Mouse (Mus musculus): Measurements from ENCODE around the gene Itga3.

The Itga3 gene

DNA sequence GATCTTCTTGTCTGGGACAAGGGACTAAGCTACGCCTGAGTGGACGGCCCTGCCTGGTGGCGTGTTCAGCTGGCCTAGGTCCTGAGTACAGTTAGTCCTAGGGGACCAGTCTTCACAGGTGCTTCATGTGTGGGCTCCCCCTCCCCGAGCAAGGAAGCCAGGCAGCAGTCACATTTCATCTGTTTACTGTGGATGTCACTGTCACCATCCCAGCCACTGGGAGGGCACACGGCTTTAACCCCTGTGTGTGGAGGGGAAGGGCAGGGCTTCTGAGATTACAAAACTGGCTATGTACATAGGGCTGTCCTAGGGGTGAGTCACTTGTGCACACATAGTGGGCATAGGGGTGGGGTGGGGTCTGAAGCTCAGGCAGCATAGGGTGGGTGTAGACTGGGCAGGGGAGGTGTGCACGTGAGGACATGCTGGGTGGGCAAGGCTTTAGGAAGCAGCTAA is 50.5 kb downstream of the Itga3 start:
- peaks cover 30% of the 10 kb centered on the region for H3K4me1 ChIP-seq (replicated peaks; ENCODE audit: low read depth, low read length)
- H3K9me3 ChIP-seq (ENCODE audit: low read length), result 0 out of 2 replicates have a peak, but pooled peaks cover 5% of the 10 kb centered on the region
- no peak for TF ChIP-seq CTCF (conservative IDR thresholded peaks at IDR 0.05; ENCODE audit: low read length)
- TF ChIP-seq NANOG (IDR thresholded peaks at IDR 0.05; ENCODE audit: borderline replicate concordance, low read length), result no peak
- TF ChIP-seq POU5F1 (IDR thresholded peaks at IDR 0.05; ENCODE audit: borderline replicate concordance, low read length), result no peak
- H3K4me3 ChIP-seq (replicated peaks; ENCODE audit: low read length), result no peak overlapping the region
- H3K36me3 ChIP-seq (ENCODE audit: insufficient read depth, low read length), result no peaks in the 10 kb centered on the region
- H3K27me3 ChIP-seq (ENCODE audit: insufficient read depth, low read length), result peaks cover 41% of the 10 kb centered on the region

DNA sequence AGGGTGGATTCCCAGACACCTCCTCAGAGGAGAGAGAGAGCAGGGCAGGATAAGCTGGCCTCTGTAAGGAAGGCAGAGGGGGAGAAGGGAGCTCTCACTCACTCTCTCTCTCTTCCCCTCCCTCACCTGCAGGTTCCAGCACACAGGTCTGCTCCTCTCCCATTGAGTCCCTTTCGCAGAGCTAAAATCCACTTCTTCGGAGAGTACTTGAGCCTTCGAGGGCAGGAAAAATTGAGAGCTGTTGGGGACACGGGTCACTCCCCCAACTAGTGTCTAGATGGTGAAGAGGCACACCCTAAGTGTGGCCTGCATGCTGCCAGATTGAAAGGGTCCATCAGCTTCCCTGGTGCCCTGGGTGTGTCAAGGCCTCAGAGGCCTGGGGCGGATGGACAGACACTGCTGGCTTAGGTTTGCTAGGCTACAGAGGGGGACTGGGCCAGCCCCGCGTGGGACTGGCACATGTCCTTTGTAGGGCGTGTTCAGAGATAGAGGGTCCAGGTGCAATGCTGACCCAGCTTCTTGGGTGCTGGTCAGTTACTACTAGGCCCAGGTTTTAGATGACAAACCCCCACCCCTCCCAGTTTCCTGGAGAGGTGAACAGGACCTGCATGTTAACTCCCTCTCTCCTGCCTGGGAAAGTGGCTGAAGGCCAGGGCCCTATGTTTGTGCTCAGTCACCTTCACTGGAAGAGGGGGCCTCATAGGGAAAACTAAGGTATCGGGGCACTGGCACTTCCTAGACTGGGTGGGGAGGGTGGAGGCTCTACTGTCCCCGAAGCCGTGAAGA is 51.2 kb downstream of the Itga3 start:
- peaks cover 48% of the 10 kb centered on the region for H3K27me3 ChIP-seq (ENCODE audit: insufficient read depth, low read length)
- H3K4me1 ChIP-seq (replicated peaks; ENCODE audit: low read depth, low read length), result peaks cover 30% of the 10 kb centered on the region
- 0 out of 2 replicates have a peak, but pooled peaks cover 5% of the 10 kb centered on the region for H3K9me3 ChIP-seq (ENCODE audit: low read length)
- H3K4me3 ChIP-seq (replicated peaks; ENCODE audit: low read length), result peak overlapping the region; percentile 71
- no peaks in the 10 kb centered on the region for H3K36me3 ChIP-seq (ENCODE audit: insufficient read depth, low read length)
- no peak for TF ChIP-seq CTCF (conservative IDR thresholded peaks at IDR 0.05; ENCODE audit: low read length)
- TF ChIP-seq POU5F1 (IDR thresholded peaks at IDR 0.05; ENCODE audit: borderline replicate concordance, low read length), result no peak
- no peak for TF ChIP-seq NANOG (IDR thresholded peaks at IDR 0.05; ENCODE audit: borderline replicate concordance, low read length)

DNA sequence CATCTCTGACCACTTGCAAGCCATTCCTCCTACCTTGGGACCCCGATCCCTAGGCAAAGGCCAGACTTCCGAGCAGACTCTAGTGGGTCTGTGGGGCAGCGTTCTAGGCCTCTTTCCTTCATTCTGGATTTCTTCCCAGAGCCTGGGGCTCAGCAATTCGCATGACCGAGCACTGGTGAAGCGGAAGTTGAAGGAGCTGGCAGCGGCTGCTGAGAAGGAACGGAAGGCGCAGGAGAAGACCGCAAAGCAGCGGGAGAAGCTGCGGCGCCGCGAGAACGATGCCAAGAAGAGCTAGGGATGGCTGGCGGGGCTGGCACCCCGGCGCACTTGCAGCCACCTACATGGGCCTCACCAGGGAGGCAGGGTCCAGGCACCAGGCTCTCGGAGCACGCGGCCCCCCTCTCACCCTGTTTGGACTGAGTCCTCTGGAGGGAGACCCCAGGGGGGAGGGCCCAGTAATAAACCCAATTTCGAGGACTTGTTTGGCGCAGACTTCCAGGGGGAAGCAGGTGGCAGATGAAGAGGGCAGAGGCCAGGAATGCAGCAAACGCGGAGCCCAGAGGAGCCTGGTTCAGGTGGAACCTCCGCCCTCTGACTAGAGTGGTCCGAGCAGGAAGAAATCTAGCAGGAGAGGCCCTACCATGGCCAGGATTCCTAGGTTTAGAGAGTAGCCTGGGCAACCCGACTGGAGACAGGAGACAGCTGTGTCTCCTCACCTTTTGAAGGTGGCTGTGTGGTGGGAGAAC is 52.0 kb downstream of the Itga3 start:
- no peak for TF ChIP-seq NANOG (IDR thresholded peaks at IDR 0.05; ENCODE audit: borderline replicate concordance, low read length)
- TF ChIP-seq CTCF (conservative IDR thresholded peaks at IDR 0.05; ENCODE audit: low read length), result no peak
- TF ChIP-seq POU5F1 (IDR thresholded peaks at IDR 0.05; ENCODE audit: borderline replicate concordance, low read length), result no peak
- Histone ChIP-seq H3K36me3 (ENCODE audit: insufficient read depth, low read length) (no peaks in the 10 kb centered on the region), H3K4me3 (replicated peaks; ENCODE audit: low read length) (peak overlapping the region; percentile 71), H3K9me3 (ENCODE audit: low read length) (0 out of 2 replicates have a peak, but pooled peaks cover 2% of the 10 kb centered on the region), H3K27me3 (ENCODE audit: insufficient read depth, low read length) (peaks cover 56% of the 10 kb centered on the region), H3K4me1 (replicated peaks; ENCODE audit: low read depth, low read length) (peaks cover 37% of the 10 kb centered on the region)

DNA sequence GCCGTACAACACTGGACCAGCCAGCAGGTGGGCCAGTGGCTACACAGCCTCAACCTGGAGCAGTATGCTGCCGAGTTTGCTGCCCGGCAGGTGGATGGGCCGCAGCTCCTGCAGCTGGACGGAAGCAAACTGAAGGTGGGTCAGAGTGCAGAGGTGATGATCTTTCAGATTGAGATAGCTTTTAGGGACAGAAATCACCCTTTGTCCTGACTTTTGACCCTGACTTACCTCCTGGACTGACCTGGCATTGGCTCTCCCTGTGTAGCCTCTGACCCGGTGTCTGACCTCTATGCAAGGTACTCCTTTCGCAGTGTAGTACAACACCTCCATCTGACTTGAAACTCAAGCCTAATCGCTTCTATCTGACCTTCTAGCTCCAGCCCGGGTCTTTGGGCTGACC is 53.1 kb downstream of the Itga3 start:
- no peaks in the 10 kb centered on the region for H3K36me3 ChIP-seq (ENCODE audit: insufficient read depth, low read length)
- H3K27me3 ChIP-seq (ENCODE audit: insufficient read depth, low read length), result peaks cover 67% of the 10 kb centered on the region
- peaks cover 37% of the 10 kb centered on the region for H3K4me1 ChIP-seq (replicated peaks; ENCODE audit: low read depth, low read length)
- no peak overlapping the region for H3K4me3 ChIP-seq (replicated peaks; ENCODE audit: low read length)
- H3K9me3 ChIP-seq (ENCODE audit: low read length), result no peaks in the 10 kb centered on the region
- TF ChIP-seq NANOG (IDR thresholded peaks at IDR 0.05; ENCODE audit: borderline replicate concordance, low read length), result no peak
- no peak for TF ChIP-seq CTCF (conservative IDR thresholded peaks at IDR 0.05; ENCODE audit: low read length)
- no peak for TF ChIP-seq POU5F1 (IDR thresholded peaks at IDR 0.05; ENCODE audit: borderline replicate concordance, low read length)

DNA sequence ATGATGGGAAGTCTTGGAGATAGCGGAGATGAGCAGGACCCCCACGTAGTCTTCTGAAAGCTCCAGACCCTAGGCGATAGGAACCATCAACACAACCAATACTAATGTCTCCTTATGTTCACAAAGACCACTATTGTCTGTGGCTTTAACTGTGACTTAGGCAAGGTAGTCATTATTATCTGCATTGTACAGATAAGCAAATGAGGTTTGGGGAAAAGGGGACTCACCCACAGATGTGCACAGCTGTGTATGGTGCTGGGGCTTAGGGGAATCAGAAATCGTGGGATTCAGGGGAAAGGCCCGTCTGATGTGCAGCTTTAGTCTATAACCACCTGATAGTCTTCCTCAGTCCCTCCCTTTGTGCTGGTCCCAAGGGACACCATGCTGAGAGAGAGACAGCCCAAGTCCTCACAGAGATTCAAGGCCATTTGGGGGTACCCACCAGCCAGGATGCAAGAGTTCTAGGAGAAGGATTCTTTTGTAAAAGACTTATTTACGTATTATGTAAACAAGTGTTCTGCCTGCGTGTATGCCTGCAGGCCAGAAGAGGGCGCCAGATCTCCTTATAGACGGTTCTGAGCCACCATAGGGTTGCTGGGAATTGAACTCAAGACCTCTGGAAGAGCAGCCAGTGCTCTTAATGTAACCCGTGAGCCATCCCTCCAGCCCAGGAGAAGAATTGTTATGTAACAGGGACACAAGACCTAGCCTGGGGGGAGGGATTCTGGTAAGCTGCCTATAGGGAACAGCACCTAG is 54.2 kb downstream of the Itga3 start:
- Histone ChIP-seq H3K4me1 (replicated peaks; ENCODE audit: low read depth, low read length) (peaks cover 27% of the 10 kb centered on the region), H3K27me3 (ENCODE audit: insufficient read depth, low read length) (peaks cover 74% of the 10 kb centered on the region), H3K4me3 (replicated peaks; ENCODE audit: low read length) (no peak overlapping the region), H3K9me3 (ENCODE audit: low read length) (no peaks in the 10 kb centered on the region), H3K36me3 (ENCODE audit: insufficient read depth, low read length) (no peaks in the 10 kb centered on the region)
- TF ChIP-seq NANOG (IDR thresholded peaks at IDR 0.05; ENCODE audit: borderline replicate concordance, low read length), result no peak
- peak; percentile 83 for TF ChIP-seq CTCF (conservative IDR thresholded peaks at IDR 0.05; ENCODE audit: low read length)

DNA sequence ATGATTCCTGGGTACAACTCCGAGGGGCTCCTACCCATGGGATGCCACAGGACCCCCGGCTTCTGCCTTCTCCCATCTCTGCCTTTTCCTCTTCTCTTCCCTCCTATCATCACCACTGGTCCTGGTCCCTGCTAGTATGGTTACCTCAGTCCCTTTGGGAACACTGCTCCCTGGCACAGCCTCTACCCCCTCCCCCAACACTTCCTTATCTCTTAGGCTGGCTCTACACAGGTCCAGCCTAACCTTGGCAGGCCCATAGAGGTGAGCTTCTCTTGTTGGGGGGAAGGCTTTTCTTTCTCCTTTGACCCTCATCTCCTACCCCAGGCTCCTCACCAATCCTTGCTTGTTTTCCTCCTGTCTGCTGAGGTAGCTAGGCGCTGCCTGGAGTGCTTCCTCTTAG is 61.1 kb downstream of the Itga3 start:
- Histone ChIP-seq H3K4me1 (replicated peaks; ENCODE audit: low read depth, low read length) (peaks cover 33% of the 10 kb centered on the region), H3K4me3 (replicated peaks; ENCODE audit: low read length) (no peak overlapping the region), H3K9me3 (ENCODE audit: low read length) (no peaks in the 10 kb centered on the region), H3K36me3 (ENCODE audit: insufficient read depth, low read length) (no peaks in the 10 kb centered on the region), H3K27me3 (ENCODE audit: insufficient read depth, low read length) (peaks cover 96% of the 10 kb centered on the region)
- TF ChIP-seq NANOG (IDR thresholded peaks at IDR 0.05; ENCODE audit: borderline replicate concordance, low read length) (no peak), POU5F1 (IDR thresholded peaks at IDR 0.05; ENCODE audit: borderline replicate concordance, low read length) (no peak), CTCF (conservative IDR thresholded peaks at IDR 0.05; ENCODE audit: low read length) (no peak)

DNA sequence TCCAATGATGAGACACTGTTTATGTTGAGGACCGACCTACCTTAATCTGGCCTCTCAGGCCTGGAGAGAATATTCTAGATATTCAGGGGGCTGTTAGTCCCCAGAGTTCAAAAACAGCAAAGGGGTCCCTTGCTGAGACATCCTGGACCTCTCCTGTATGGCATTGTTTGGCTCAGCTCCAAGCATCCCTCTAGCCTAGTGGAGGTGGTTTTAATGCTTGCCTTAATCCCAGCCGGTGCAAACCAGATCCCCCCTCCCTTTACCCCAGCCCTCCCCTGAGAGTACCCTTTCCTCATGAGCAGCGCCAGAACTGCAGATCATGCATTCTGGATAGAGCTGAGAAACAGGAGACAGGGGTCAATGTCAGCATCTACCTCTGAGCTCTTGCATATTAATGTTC is 64.1 kb downstream of the Itga3 start:
- Histone ChIP-seq H3K4me3 (replicated peaks; ENCODE audit: low read length) (no peak overlapping the region), H3K27me3 (ENCODE audit: insufficient read depth, low read length) (peaks cover 93% of the 10 kb centered on the region)

DNA sequence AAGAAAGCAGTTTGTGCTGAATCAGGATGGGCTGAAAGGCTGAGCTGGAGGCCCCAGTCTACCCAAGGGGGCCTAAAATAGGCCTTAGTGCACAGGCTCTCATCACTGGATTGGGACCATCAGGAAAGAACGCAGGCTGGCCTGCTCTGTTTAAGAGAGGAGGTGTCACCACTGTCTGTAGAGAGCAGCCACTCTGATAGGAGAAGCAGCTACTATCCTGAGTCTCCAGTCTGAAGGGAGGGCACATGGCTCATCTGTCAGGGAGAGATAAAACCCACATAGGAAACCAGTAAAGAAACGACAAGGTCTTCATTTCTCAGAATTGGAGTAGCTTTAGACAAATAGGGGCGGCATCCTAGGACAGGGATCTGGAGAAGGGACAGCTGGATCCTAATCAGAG is 64.5 kb downstream of the Itga3 start:
- H3K27me3 ChIP-seq (ENCODE audit: insufficient read depth, low read length), result peaks cover 93% of the 10 kb centered on the region
- no peaks in the 10 kb centered on the region for H3K9me3 ChIP-seq (ENCODE audit: low read length)
- no peaks in the 10 kb centered on the region for H3K36me3 ChIP-seq (ENCODE audit: insufficient read depth, low read length)
- H3K4me1 ChIP-seq (replicated peaks; ENCODE audit: low read depth, low read length), result peaks cover 39% of the 10 kb centered on the region
- TF ChIP-seq NANOG (IDR thresholded peaks at IDR 0.05; ENCODE audit: borderline replicate concordance, low read length) (no peak), POU5F1 (IDR thresholded peaks at IDR 0.05; ENCODE audit: borderline replicate concordance, low read length) (no peak), CTCF (conservative IDR thresholded peaks at IDR 0.05; ENCODE audit: low read length) (no peak)
- no peak overlapping the region for H3K4me3 ChIP-seq (replicated peaks; ENCODE audit: low read length)

More for the DNA sequence above, 64.1 kb downstream of the Itga3 start:
- no peaks in the 10 kb centered on the region for H3K36me3 ChIP-seq (ENCODE audit: insufficient read depth, low read length)
- H3K9me3 ChIP-seq (ENCODE audit: low read length), result no peaks in the 10 kb centered on the region
- TF ChIP-seq NANOG (IDR thresholded peaks at IDR 0.05; ENCODE audit: borderline replicate concordance, low read length) (no peak), CTCF (conservative IDR thresholded peaks at IDR 0.05; ENCODE audit: low read length) (no peak), POU5F1 (IDR thresholded peaks at IDR 0.05; ENCODE audit: borderline replicate concordance, low read length) (no peak)
- peaks cover 37% of the 10 kb centered on the region for H3K4me1 ChIP-seq (replicated peaks; ENCODE audit: low read depth, low read length)

Data from E14TG2a.4 (cell line).